Mouse (Mus musculus) splenic B cell, adult 2 months (primary cell): ENCODE measurements around the gene Sec22c.

Experiments used
- DNase-seq: peaks from one replicate; pipeline ENCODE4 v3.0.0-alpha.2; 2011; ENCODE audit warnings: low read depth, low spot score
- H3K27me3 ChIP-seq: 2 replicates; pipeline ENCODE4 v1.6.1; 2012; ENCODE audit warnings: mild to moderate bottlenecking, low read length, moderate library complexity, mixed read lengths; ENCODE audit not compliant: control insufficient read depth, poor library complexity, insufficient read depth, severe bottlenecking
- H3K36me3 ChIP-seq: 2 replicates; pipeline ENCODE4 v1.6.1; 2012; ENCODE audit warnings: mild to moderate bottlenecking, low read length, moderate library complexity, mixed read lengths; ENCODE audit not compliant: control insufficient read depth, poor library complexity, insufficient read depth, severe bottlenecking

Sec22c gene

DNA sequence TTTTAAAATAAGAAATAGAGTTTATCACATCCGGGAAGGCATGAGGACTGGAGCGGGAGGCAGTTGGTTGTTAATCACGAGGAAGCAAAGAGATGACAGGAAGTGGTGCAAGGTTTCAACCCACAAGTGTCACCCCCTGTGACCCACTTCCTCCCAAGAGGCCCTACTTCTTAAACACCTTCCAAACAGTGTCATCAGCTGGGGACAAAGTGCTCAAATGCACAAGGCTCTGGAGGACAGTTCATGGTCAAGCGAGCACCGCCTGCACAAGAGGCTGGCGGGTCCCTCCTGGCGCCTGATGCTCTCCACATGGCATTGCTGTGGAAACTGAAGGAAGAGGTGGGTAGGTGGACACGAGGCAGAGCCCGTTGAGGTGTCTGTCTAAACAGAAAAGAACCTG lies 30.3 kb downstream of the Sec22c start:
- Histone ChIP-seq H3K36me3 (no peaks in the 10 kb centered on the region), H3K27me3 (no peaks in the 10 kb centered on the region)
- DNase-seq: peak; percentile 95

DNA sequence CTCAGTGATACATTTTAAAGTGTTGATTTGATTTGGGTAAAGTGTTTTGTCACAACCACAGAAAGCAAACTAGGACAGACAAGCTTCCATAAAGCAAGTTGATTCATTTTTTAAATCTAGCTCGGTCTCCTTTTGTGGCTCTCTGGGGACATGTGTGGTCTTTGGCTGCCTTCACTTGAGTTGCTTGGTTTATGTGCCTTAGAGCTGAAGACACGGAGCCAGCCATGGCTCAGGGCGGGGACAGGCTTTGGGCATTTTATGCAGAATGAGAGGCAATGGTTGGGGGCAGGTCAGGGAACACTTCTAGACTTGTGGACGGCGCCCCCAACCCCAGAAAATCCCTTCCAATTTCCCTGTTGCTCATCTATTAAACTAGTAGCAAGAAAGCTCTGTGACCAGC lies 31.6 kb downstream of the Sec22c start:
- DNase-seq: peak; percentile 71
- H3K36me3 ChIP-seq: no peaks in the 10 kb centered on the region

DNA sequence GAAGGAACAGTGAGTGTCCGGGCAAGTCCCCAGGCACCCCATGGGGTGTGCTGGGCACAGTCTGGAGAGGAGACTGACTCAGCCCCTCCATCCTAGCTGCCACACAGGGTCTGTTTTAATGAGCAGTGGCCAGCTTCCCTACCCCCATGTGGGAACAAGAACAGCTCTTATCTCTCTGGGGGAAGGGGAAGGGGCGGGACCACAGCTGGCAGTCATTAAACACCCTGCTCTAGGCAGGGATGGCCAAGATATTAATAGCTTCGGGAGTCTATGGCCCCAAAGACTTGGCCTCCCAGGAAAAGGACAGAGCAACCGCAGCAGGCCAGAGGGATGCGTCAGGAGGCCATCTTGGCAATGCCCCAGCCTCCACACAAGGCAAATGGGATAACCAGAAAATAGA lies 33.0 kb downstream of the Sec22c start:
- Histone ChIP-seq H3K27me3 (no peaks in the 10 kb centered on the region), H3K36me3 (no peaks in the 10 kb centered on the region)
- DNase-seq: no peak

More for the DNA sequence above, 31.6 kb downstream of the Sec22c start:
- H3K27me3 ChIP-seq: no peaks in the 10 kb centered on the region

DNA sequence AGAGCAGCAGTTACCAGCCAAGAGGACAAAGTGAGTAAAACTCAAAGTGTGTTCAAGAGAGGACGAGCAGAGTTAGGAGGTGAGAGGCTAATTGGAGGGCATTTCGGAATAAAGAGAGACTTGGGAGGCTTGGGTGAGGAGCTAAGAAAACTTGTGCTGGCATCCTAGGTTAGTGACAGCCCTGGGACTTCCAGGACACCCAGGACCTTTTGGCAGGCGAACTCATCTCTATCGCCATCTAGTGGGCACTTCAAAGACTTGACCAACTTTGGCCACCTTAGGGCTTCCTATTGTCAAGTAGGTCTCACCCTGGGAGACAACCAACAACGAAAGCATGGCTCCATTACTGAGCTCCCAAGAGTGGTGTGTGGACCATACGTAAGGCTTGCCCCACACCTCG lies 34.0 kb downstream of the Sec22c start:
- no peaks in the 10 kb centered on the region for H3K36me3 ChIP-seq
- no peaks in the 10 kb centered on the region for H3K27me3 ChIP-seq
- peak; percentile 79 for DNase-seq

DNA sequence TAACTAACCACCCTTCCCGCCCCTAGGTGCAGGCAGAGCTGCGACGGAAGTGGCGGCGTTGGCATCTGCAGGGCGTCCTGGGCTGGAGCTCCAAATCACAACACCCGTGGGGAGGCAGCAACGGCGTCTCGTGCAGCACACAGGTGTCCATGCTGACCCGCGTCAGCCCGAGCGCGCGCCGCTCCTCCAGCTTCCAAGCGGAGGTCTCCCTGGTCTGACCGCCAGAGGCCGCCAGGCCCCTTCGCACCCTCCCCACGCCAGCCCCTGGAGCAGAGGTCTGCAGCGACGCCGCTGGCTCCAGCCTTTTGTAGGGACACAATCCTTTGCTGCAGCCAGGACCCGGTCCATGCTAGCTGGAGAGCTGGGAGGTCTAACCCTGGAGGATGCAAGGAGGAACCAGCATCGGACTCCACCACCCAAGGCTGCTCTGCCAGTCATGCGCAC lies 35.9 kb downstream of the Sec22c start:
- DNase-seq: peak; percentile 74
- Histone ChIP-seq H3K27me3 (no peaks in the 10 kb centered on the region), H3K36me3 (no peaks in the 10 kb centered on the region)

DNA sequence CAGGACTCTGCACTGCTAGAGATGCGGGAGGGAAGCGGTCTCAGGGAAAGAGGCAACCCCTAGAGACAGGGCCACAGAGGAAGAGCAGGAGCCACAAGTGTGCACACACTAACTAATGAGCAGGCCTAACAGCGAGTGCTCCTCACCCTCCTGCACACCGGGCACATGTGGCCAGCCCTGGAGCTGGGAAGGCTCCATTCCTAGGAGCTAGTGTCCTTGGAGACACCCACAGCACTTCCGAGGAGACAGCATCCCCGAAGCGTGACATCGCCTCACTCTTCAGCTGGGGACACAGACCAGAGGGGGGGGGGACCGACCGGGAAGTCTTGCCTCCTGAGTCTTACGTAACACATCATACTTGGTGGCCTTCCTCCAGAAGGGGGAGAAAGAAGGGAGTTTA lies 37.5 kb downstream of the Sec22c start:
- no peaks in the 10 kb centered on the region for H3K36me3 ChIP-seq
- no peak for DNase-seq
- H3K27me3 ChIP-seq: no peaks in the 10 kb centered on the region

DNA sequence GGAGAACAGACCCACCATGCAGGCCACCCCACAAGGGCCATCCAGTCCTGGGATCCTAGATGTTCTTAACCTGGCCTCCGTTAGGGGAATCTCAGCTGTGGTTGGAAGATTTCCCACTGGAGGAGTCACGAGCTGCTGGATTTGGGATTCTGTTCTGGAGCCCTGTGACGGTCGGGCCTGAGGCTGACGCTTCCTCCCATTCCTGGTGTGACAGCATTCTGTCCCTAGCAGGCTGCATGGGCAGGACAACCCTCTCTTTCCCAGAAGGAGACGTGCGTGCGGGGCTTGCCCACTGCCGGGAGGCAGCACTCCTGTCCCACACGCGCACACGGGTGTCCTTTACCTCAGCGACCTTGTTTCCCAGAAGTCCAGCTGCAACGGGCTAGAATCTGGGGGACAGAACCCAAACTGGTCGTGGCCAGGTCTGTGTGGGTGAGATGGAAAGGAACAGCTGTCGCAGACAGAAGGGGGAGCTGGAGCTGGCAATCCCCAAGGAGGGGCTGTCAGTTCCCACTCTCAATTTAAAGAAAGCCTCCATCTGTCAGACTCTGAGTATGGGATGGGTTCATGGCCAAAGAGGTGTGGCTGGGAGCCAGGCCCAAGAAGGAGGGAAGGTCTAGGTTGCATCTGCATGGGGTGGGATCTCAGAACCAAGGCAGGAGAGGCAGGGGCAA lies 38.2 kb downstream of the Sec22c start:
- no peaks in the 10 kb centered on the region for H3K27me3 ChIP-seq
- no peaks in the 10 kb centered on the region for H3K36me3 ChIP-seq
- no peak for DNase-seq

DNA sequence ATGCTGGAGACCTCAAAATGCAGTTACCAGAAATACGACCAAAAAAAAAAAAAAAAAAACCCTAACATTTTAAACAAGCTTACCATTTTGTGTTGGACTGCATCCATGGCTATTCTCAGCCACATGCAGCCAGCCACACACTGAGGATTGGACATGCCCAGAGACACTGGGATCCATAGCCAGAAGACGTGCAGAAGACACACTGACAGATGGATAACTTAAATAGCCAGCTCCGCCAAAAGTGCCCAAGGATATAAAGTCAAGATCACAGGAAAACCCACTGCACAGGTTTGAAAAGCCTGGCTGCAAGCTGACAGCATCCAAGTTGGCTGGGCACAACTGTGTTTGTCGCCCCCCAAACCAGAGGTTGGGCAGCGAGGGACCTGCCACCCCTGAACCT lies 41.2 kb downstream of the Sec22c start:
- Histone ChIP-seq H3K27me3 (no peaks in the 10 kb centered on the region), H3K36me3 (no peaks in the 10 kb centered on the region)
- DNase-seq: no peak

DNA sequence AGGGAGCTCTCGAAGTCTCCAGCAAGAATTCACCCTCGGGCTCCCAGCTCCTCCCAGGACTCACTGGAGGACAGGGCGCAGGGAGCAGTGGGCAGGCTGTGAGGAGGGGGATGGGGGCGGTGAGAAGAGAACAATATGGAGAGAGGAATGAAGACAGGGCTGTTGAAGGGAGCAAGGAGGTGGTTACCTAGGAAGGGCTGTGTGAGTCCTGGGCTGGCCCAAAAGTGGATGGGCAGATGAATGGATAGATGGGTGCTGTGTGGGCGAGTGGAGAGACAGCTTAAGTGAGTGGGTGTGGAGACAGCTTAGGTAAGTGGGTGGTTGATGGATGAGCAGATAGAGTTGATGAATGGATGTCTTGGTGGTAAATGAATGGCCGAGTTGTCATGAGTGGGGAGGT lies 41.8 kb downstream of the Sec22c start:
- Histone ChIP-seq H3K27me3 (no peaks in the 10 kb centered on the region), H3K36me3 (no peaks in the 10 kb centered on the region)
- DNase-seq: no peak

DNA sequence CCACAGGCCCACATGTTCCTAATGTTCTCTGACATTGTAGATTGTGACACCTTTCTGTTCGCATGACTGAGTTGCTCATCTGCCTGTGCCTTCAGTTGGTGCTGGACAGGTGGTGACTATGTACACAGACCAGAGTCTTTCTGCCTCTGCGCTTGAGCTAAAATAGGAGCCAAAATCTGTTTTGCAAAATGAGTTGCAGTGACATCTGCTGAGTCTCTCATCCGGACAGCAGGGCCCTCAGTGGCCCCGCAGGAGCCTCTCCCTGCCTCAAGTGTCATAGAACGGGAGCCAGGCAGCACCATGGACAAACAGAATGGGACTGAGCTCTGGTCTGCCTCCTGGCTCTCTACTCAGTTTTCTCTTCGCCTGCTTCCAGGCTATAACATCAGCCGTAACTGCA lies 45.5 kb downstream of the Sec22c start:
- no peaks in the 10 kb centered on the region for H3K36me3 ChIP-seq
- H3K27me3 ChIP-seq: no peaks in the 10 kb centered on the region
- DNase-seq: no peak

DNA sequence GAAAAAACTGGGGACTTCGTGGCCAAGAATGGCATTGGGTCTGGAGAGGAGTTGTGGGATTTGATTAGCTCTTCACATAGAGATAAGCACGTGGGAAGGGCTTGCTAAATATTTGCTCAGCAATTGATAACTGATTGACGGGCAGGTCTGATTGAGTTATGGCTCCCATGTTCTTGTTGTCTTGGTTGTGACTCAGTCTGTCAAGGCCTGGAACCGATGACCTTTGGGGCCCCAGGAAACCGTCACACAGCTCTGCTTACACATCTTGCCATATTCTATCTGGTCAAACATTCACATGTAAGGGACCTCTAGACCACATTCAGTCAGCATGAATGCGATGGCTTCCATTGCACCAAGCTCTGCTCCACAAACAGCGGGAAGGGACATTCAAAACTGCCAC lies 47.0 kb downstream of the Sec22c start:
- DNase-seq: no peak
- Histone ChIP-seq H3K36me3 (no peaks in the 10 kb centered on the region), H3K27me3 (no peaks in the 10 kb centered on the region)

DNA sequence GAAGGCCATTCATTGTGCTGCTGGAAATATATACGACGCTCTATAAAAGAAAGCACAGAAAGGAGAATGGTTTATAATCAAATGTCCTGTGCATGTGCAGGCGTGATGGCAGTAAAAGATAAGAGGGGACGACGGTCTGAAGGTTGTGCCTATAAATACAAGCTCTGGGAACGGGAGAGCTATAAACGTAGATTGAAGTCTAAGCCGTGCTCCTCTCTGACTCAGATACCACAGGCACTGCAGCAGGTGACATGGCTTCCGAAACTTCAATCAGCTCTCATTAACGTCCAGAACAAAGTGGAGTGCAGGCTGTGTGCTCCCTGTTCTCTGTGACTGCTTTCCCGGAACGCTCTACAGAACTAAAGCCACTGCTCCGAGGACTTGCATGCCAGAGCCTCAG lies 48.1 kb downstream of the Sec22c start:
- Histone ChIP-seq H3K27me3 (no peaks in the 10 kb centered on the region), H3K36me3 (no peaks in the 10 kb centered on the region)
- DNase-seq: no peak

DNA sequence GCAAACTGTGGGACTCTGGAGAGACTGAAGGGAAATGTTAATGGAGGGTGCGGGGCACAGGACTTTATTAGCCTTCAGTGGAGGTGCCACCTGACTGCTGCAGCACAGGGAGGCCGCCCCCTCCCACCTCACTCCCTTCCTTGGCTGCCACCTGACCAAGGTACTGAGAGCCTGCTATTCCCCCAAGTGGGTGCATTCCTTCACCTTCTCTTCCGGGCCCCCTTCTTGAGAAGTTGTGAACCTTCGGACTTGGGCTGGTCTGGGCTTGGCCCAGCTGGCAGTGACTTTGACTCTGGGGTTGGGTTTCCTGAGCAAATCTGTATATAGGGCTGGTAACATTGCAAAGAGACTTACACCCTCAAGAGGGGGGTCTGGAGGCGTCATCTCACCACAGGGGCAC lies 49.0 kb downstream of the Sec22c start:
- Histone ChIP-seq H3K36me3 (no peaks in the 10 kb centered on the region), H3K27me3 (no peaks in the 10 kb centered on the region)
- DNase-seq: no peak

DNA sequence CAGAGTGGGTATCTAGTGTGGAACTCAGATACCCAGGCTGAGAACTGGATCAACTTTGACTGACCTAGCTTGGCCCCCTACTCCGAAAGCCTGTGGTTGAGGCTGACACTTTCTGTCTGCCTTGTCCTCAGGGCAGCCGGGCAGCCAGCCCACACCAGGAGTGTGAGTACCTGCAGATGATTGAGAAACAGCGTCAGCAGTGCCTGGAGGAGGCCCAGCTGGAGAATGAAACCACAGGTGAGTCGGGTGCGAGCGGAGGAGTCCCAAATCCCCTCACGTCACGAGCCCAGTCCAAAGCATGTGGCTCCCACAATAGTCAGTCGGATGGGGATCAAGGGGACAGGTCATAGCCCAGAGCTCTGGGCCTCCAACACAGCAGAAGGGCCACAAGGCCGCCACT lies 51.6 kb downstream of the Sec22c start:
- DNase-seq: no peak
- no peaks in the 10 kb centered on the region for H3K27me3 ChIP-seq
- H3K36me3 ChIP-seq: no peaks in the 10 kb centered on the region

DNA sequence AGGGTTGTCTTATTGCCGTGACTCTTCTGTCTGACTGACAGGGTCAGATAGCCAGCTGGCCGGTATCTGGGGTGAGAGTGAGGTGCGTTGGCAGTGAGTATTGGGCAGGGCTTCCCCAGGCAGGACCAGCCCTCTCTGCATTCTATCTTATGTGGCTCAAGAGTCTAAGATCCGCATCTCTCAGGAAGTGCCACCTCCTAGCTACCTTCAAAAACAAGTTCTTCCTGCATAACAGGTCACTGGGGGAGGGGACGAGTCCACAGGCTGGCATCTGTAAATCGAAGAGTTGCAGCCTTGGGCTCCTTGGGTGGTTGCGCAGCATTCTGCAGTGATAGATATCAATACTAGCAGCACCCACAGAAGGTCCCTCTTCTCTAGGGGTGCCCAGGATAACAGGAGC lies 58.3 kb downstream of the Sec22c start:
- no peak for DNase-seq
- Histone ChIP-seq H3K27me3 (no peaks in the 10 kb centered on the region), H3K36me3 (no peaks in the 10 kb centered on the region)

DNA sequence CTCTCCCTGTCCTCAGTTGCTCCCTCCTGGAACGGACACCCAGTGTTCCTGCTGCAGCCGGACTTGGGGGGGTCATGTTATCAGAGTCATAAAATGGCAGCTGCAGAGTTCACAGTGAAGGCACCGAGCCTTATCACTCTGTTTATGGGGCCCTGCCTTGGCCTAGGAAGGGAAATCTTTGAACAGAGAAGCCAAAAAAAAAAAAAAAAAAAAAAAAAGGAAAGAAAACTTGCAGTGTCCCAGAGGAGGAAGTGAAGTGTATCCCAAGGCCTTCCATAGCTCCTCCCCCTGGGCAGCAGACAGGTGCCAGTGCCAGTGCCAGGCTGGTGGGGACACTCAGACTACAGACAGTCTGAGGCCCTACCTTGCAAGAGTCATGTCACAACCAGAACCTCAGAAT lies 60.4 kb downstream of the Sec22c start:
- no peaks in the 10 kb centered on the region for H3K27me3 ChIP-seq

More for the DNA sequence above, 60.4 kb downstream of the Sec22c start:
- DNase-seq: no peak
- H3K36me3 ChIP-seq: no peaks in the 10 kb centered on the region
